25 mouse cellular contexts compared by ENCODE assay signal in the genomic region with DNA sequence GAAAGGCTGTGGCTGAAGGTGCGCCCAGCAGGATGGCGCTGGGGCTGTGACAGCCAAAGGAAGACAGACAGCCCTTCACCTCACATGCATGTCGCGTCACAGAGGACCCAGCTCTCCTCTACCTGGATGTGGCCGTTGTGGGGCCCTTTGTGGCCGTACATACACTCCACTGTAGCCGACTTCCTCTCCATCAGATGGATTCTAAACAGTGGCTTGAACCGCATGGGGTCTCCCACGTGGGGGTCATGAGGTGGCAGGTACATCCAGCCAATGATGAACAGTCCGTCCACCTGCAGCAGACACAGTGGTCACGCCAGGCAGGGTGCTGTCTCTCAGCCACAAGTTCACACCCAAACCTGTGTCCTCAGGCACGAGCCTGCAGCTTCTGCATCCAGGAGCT. TPM values are rescaled to one million over a fixed set of nuclear protein-coding genes. Genes with fewer than 3 reads are reported as not detected.
"Had no signal": no experiment of that assay in that cellular context is flagged by ENCODE, and none has a peak within 500 bp of the region (broad histone marks: within the 10 kb centered on the region; RNA-seq: fewer than 3 reads in every experiment).

No protein-coding gene starts in this region.

- H3K4me2 ChIP-seq: lung, embryonic 14.5 days; midbrain, embryonic 12.5 days; neural tube, embryonic 13.5 days; neural tube, embryonic 15.5 days had no signal

- H3K9me3 ChIP-seq: midbrain, embryonic 10.5 days; midbrain, embryonic 12.5 days; neural tube, embryonic 13.5 days; neural tube, embryonic 15.5 days had no signal

- ATAC-seq: midbrain, embryonic 16.5 days had no signal

- H3K27me3 ChIP-seq: midbrain, embryonic 12.5 days; neural tube, embryonic 13.5 days; neural tube, embryonic 15.5 days had no signal

- H3K9ac ChIP-seq: lung, embryonic 14.5 days; midbrain, embryonic 12.5 days; neural tube, embryonic 13.5 days; neural tube, embryonic 15.5 days had no signal

- H3K27ac ChIP-seq: midbrain, embryonic 10.5 days; midbrain, embryonic 12.5 days; neural tube, embryonic 13.5 days; neural tube, embryonic 15.5 days had no signal

- H3K4me3 ChIP-seq: midbrain, embryonic 10.5 days; midbrain, embryonic 12.5 days; myocyte; neural tube, embryonic 13.5 days; neural tube, embryonic 15.5 days had no signal

- DNase-seq: lung, adult 18-20 months; lung, embryonic 14.5 days; lung, postnatal 10 days; lung, postnatal 4 days; midbrain, embryonic 14.5 days; retina, postnatal 1 day; right cerebral cortex, adult 18-20 months; spleen, adult 18-20 months; thymus, adult 18-20 months; thymus, postnatal 14 days; thymus, postnatal 36 days had no signal

- H3K4me1 ChIP-seq: midbrain, embryonic 12.5 days; neural tube, embryonic 15.5 days had no signal

RNA-seq across cellular contexts. Expression of a gene that starts 15.7 kb away (rescaled TPM):
- total RNA-seq: megakaryocyte, adult 5-6 weeks; megakaryocyte-erythroid progenitor cell, adult 5-6 weeks had no signal
- polyA plus RNA-seq: lung, embryonic 14.5 days; lung, embryonic 16.5 days; midbrain, embryonic 10.5 days; midbrain, embryonic 12.5 days; midbrain, embryonic 16.5 days; myocyte; neural tube, embryonic 11.5 days; neural tube, embryonic 13.5 days; neural tube, embryonic 15.5 days; small intestine, adult 2 months; stomach, embryonic 14.5 days; stomach, embryonic 16.5 days; thymus, postnatal 0 days had no signal
